Mouse (Mus musculus): Measurements from ENCODE around the gene Crebbp. TPM values are rescaled to one million over a fixed set of nuclear protein-coding genes. Genes with fewer than 3 reads are reported as not detected.

Gene Crebbp
- polyA plus RNA-seq, 1 experiment from 2014 or later, result 35.3 TPM

DNA sequence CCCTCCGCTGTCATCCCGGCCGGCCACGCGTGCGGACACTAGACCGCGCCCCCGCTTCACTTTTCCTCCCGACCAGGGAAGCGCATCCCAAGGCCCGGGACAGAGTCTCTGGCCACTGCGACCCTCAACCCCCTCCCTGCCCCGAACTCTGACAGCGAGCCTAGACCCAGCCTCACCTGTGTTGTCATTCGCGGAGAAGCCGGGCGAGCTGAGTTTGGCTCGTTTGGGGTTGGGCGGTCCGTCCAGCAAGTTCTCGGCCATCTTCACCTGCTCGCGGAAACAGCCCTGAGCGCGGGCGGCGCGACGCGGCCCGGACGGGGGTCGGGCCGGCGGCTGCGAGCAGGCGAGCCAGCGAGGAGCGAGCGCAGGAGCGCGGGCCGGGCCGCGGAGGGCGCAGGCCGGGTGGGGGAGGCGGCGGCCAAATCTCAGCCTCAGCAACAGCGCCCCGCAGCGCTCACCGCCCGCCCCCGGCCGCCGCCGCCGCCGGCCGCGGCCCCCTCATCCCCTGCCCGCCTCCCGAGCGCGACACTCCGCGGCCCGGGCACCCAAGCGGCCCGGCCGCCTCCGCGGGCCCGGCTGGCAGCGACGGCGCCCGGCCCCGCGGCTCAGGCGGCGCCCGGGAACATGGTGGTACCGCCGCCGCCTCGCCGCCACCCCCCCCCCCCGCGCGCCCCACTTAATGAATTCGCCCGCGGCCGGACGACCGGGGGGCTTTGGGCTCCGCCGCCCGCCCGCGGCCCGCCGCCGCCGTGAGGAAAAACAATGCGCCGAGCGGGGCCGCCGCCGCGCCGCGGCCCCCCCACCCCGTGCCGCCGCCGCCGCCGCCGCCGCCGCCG lies 616 bp downstream of the Crebbp start:
- Histone ChIP-seq H3K9ac (ENCODE audit: low read length) (peak overlapping the region; percentile 93), H3K27me3 (replicated peaks; ENCODE audit: control insufficient read depth, insufficient read depth, low read length) (no peaks in the 10 kb centered on the region), H3K4me1 (ENCODE audit: control insufficient read depth, insufficient read depth, low read length) (peaks cover 23% of the 10 kb centered on the region), H3K9me3 (replicated peaks; ENCODE audit: control insufficient read depth, low read length) (no peaks in the 10 kb centered on the region), H3K4me2 (ENCODE audit: low read length) (peak overlapping the region; percentile 71), H3K27ac (ENCODE audit: low read depth, low read length) (peak overlapping the region; percentile 100), H3K36me3 (ENCODE audit: control insufficient read depth, insufficient read depth, low read length) (no peaks in the 10 kb centered on the region), H3K4me3 (ENCODE audit: low read depth, low read length) (peak overlapping the region; percentile 98)
- ATAC-seq (peak; percentile 68), DNase-seq (ENCODE audit: low spot score) (peak; percentile 63)
- under 1% methylated on average over 43 of the region's 128 CpGs for WGBS

DNA sequence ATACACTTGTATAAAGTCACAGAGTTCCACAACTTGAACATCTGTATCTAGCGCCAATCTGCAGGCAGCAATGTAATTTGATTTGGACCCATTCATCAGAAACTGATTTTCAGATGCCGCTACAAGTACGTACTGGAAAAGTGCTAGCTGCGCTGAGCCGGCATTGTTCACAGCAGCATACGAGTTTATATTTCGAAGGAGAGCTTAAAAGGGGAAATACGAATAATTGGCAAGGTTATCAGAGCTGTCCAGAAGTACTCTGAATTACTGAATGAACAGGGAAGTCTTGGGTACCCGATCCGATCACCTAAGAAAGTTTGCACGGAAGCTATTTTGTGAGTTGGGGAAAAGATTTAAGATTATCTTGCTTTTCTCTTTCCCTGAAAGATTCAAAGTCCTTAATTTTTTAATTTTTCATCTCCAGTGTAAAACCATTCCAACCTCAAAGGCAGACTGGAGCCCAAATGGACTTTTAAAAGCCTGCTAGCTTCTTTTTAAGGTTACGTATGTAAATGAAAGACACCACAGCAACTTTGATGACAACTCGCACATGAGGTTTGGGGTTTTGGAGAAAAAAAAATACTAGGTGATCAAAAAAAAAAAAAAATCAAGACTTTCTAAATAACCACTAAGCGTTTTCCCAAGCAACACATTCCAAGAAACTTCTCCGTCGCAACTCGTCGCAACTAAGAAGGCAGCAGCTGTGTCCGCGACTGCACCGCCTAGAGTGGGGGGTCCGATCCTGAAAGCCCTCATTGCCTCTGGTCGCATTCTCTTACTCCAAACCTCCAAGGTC lies 1.4 kb downstream of the Crebbp start:
- peak overlapping the region; percentile 98 for H3K4me3 ChIP-seq (ENCODE audit: low read depth, low read length)
- ATAC-seq, result no peak
- no peaks in the 10 kb centered on the region for H3K36me3 ChIP-seq (ENCODE audit: control insufficient read depth, insufficient read depth, low read length)
- peak; percentile 23 for DNase-seq (ENCODE audit: low spot score)
- peak overlapping the region; percentile 100; the same call in 1 of the 2 replicates for H3K27ac ChIP-seq (ENCODE audit: low read depth, low read length)
- H3K4me1 ChIP-seq (ENCODE audit: control insufficient read depth, insufficient read depth, low read length), result peaks cover 23% of the 10 kb centered on the region
- peak overlapping the region; percentile 93 for H3K9ac ChIP-seq (ENCODE audit: low read length)
- H3K9me3 ChIP-seq (replicated peaks; ENCODE audit: control insufficient read depth, low read length), result no peaks in the 10 kb centered on the region
- H3K4me2 ChIP-seq (ENCODE audit: low read length), result peak overlapping the region; percentile 71
- H3K27me3 ChIP-seq (replicated peaks; ENCODE audit: control insufficient read depth, insufficient read depth, low read length), result no peaks in the 10 kb centered on the region
- WGBS, result 4% methylated on average over 23 of the region's 23 CpGs

DNA sequence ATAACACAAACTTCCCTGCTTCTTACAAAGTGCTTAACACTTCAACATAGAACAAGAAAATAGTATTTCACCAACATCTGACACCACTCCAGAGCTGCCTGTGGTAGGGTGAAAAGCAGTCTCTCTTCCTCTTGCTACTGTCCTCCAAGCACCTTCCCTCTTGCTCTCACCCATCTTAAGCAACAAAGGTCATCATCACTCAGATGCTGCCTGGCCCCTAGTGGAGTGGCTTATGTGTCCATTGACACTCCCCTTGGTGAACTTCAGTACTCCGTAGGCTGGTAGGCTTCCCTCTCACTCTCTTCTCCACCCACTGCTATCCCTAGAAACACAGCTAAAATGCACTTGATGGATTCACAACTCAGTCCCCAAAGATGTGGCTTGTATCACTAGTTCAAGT lies 3.5 kb downstream of the Crebbp start:
- no peak overlapping the region for H3K4me3 ChIP-seq (ENCODE audit: low read depth, low read length)
- H3K4me1 ChIP-seq (ENCODE audit: control insufficient read depth, insufficient read depth, low read length), result peaks cover 23% of the 10 kb centered on the region
- peak overlapping the region; percentile 26 for H3K4me2 ChIP-seq (ENCODE audit: low read length)
- WGBS, result 79% methylated on average over 1 of the region's 1 CpGs
- no peaks in the 10 kb centered on the region for H3K9me3 ChIP-seq (replicated peaks; ENCODE audit: control insufficient read depth, low read length)
- no peak overlapping the region for H3K27ac ChIP-seq (ENCODE audit: low read depth, low read length)
- DNase-seq (ENCODE audit: low spot score) (no peak), ATAC-seq (no peak)
- no peaks in the 10 kb centered on the region for H3K27me3 ChIP-seq (replicated peaks; ENCODE audit: control insufficient read depth, insufficient read depth, low read length)
- H3K36me3 ChIP-seq (ENCODE audit: control insufficient read depth, insufficient read depth, low read length), result no peaks in the 10 kb centered on the region
- no peak overlapping the region for H3K9ac ChIP-seq (ENCODE audit: low read length)

DNA sequence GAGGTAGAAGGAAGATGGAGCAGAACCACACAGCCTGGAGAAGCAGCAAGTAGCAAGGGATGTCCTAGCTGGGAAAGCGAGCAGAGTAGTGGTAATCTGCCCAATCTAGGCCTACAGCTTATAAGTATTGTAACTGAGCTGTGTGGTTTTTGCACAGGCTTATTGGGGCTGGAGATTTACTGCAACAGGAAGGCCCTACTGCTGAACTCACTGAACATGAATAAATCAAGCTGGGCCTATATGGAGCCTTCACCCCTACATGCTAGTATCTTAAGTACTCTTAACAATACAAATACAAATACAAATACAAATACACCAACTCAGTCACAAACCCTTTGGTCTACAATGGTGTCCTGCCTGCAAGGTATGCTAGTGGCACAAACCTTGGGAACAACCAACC lies 10.2 kb downstream of the Crebbp start:
- Histone ChIP-seq H3K4me3 (ENCODE audit: low read depth, low read length) (no peak overlapping the region), H3K4me1 (ENCODE audit: control insufficient read depth, insufficient read depth, low read length) (peaks cover 3% of the 10 kb centered on the region; the same call in 1 of the 2 replicates), H3K4me2 (ENCODE audit: low read length) (no peak overlapping the region), H3K36me3 (ENCODE audit: control insufficient read depth, insufficient read depth, low read length) (no peaks in the 10 kb centered on the region), H3K27ac (ENCODE audit: low read depth, low read length) (no peak overlapping the region), H3K9ac (ENCODE audit: low read length) (no peak overlapping the region), H3K9me3 (replicated peaks; ENCODE audit: control insufficient read depth, low read length) (no peaks in the 10 kb centered on the region), H3K27me3 (replicated peaks; ENCODE audit: control insufficient read depth, insufficient read depth, low read length) (no peaks in the 10 kb centered on the region)
- no peak for DNase-seq (ENCODE audit: low spot score)
- ATAC-seq, result no peak
- 96% methylated on average over 1 of the region's 1 CpGs for WGBS

DNA sequence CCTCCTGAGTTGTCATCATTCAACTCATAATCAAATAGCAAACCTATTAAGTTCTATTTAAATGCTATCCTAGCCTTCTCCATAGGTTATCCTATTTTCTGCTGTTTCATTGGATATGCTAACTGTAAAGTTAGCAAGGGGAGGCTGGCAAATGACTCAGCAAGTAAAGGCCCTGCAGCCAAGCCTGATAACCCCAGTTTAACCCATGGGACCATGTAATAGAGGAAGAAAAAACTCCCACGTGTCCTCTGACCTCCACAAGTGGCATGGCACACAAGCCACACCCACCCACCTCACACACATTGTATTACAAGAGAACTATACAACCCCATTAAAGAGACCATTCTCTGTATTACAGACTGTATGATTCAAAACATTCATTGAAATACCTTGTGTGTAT lies 13.8 kb downstream of the Crebbp start:
- peaks cover 3% of the 10 kb centered on the region; the same call in 1 of the 2 replicates for H3K4me1 ChIP-seq (ENCODE audit: control insufficient read depth, insufficient read depth, low read length)
- H3K4me2 ChIP-seq (ENCODE audit: low read length), result no peak overlapping the region
- WGBS, result 58% methylated on average over 1 of the region's 1 CpGs
- H3K9ac ChIP-seq (ENCODE audit: low read length), result no peak overlapping the region
- DNase-seq (ENCODE audit: low spot score) (no peak), ATAC-seq (no peak)
- H3K27ac ChIP-seq (ENCODE audit: low read depth, low read length), result no peak overlapping the region
- H3K4me3 ChIP-seq (ENCODE audit: low read depth, low read length), result no peak overlapping the region
- H3K9me3 ChIP-seq (replicated peaks; ENCODE audit: control insufficient read depth, low read length), result no peaks in the 10 kb centered on the region
- no peaks in the 10 kb centered on the region for H3K27me3 ChIP-seq (replicated peaks; ENCODE audit: control insufficient read depth, insufficient read depth, low read length)
- H3K36me3 ChIP-seq (ENCODE audit: control insufficient read depth, insufficient read depth, low read length), result no peaks in the 10 kb centered on the region

DNA sequence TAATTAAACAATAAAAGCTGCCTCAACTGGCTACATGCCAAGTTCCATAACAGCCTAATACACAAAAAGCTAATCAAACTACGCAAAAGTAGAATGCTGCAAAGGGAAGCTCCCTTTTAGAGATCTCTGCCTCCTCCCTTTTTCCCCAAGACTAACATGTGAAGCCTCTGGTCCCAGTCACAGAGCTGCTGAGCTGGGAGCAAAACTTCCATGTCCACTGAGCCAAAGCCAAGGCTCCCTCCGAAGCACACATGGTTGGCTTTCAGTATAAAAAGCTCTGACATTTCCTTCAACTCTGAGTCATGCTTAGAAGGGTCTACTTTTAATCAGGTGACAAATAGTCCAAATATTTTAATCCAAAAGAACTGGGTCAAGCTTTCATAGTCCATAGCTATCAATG lies 14.2 kb downstream of the Crebbp start:
- peak; percentile 4 for DNase-seq (ENCODE audit: low spot score)
- H3K4me2 ChIP-seq (ENCODE audit: low read length), result no peak overlapping the region
- no peaks in the 10 kb centered on the region for H3K36me3 ChIP-seq (ENCODE audit: control insufficient read depth, insufficient read depth, low read length)
- no peaks in the 10 kb centered on the region for H3K9me3 ChIP-seq (replicated peaks; ENCODE audit: control insufficient read depth, low read length)
- H3K4me1 ChIP-seq (ENCODE audit: control insufficient read depth, insufficient read depth, low read length), result peaks cover 3% of the 10 kb centered on the region; the same call in 1 of the 2 replicates
- no peak overlapping the region for H3K9ac ChIP-seq (ENCODE audit: low read length)
- no peak overlapping the region for H3K27ac ChIP-seq (ENCODE audit: low read depth, low read length)
- no peak for ATAC-seq
- H3K27me3 ChIP-seq (replicated peaks; ENCODE audit: control insufficient read depth, insufficient read depth, low read length), result no peaks in the 10 kb centered on the region
- H3K4me3 ChIP-seq (ENCODE audit: low read depth, low read length), result no peak overlapping the region
- WGBS, result 62% methylated on average over 2 of the region's 2 CpGs

DNA sequence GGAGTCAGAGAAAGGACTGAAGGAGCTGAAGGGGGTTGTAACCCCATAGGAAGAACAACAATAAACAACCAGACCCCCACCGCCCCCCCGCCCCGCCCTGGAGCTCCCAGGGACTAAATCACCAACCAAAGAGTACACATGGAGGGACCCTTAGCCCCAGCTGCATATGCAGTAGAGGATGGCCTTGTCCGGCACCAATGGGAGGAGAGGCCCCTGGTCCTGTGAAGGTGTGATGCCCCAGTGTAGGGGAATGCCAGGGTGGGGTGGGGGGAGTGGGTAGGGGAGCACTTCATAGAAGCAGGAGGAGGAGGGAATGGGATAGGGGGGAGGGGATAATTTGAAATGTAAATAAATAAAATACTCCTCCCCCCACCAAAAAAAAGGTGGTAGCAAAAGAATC lies 15.8 kb downstream of the Crebbp start:
- H3K4me1 ChIP-seq (ENCODE audit: control insufficient read depth, insufficient read depth, low read length), result peaks cover 3% of the 10 kb centered on the region; the same call in 1 of the 2 replicates
- no peak overlapping the region for H3K27ac ChIP-seq (ENCODE audit: low read depth, low read length)
- DNase-seq (ENCODE audit: low spot score), result no peak
- no peaks in the 10 kb centered on the region for H3K36me3 ChIP-seq (ENCODE audit: control insufficient read depth, insufficient read depth, low read length)
- H3K9me3 ChIP-seq (replicated peaks; ENCODE audit: control insufficient read depth, low read length), result no peaks in the 10 kb centered on the region
- no peak overlapping the region for H3K4me3 ChIP-seq (ENCODE audit: low read depth, low read length)
- no peak for ATAC-seq
- H3K4me2 ChIP-seq (ENCODE audit: low read length), result no peak overlapping the region
- 92% methylated on average over 4 of the region's 4 CpGs for WGBS
- no peaks in the 10 kb centered on the region for H3K27me3 ChIP-seq (replicated peaks; ENCODE audit: control insufficient read depth, insufficient read depth, low read length)
- H3K9ac ChIP-seq (ENCODE audit: low read length), result no peak overlapping the region

DNA sequence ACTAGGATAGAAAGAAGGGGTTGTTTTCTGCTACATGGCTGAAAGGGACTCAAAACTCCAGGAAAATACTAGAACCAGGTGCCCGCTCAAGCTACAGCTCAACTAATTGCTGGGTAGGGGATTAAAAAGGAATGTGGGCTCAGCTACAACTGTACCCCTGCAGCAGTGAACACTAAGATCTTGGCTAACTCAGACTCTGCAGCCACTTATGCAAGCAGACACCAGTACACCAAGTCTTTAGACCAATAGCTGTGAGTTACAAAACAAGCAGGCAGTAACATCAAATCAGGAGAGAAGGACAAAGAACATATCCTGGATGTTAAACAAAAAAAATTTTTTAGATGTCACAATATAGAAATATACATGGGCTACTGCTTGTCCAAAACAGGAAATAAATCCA lies 23.6 kb downstream of the Crebbp start:
- DNase-seq (ENCODE audit: low spot score) (no peak), ATAC-seq (no peak)
- no peaks in the 10 kb centered on the region for H3K36me3 ChIP-seq (ENCODE audit: control insufficient read depth, insufficient read depth, low read length)
- no peaks in the 10 kb centered on the region for H3K4me1 ChIP-seq (ENCODE audit: control insufficient read depth, insufficient read depth, low read length)
- 91% methylated on average over 1 of the region's 1 CpGs for WGBS
- no peaks in the 10 kb centered on the region for H3K9me3 ChIP-seq (replicated peaks; ENCODE audit: control insufficient read depth, low read length)
- H3K4me2 ChIP-seq (ENCODE audit: low read length), result no peak overlapping the region
- H3K9ac ChIP-seq (ENCODE audit: low read length), result no peak overlapping the region
- no peak overlapping the region for H3K4me3 ChIP-seq (ENCODE audit: low read depth, low read length)
- no peaks in the 10 kb centered on the region for H3K27me3 ChIP-seq (replicated peaks; ENCODE audit: control insufficient read depth, insufficient read depth, low read length)
- no peak overlapping the region for H3K27ac ChIP-seq (ENCODE audit: low read depth, low read length)

DNA sequence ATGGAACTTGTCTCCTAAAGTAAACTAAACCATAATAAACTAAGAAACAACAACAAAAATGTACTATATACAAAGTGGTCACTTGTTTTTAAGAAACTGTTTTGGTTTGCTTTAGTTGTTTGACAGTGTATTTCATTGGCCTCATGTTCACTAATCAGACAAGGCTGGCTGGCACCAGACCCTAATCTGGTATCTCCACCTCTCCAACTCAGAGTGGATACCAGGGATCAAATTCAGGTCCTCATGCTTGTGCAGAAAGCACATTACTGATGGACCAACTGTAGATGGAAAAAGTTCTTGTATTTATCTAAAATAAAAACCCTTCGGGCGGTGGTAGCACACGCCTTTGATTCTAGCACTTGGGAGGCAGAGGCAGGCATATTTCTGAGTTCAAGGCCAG lies 38.7 kb downstream of the Crebbp start:
- Histone ChIP-seq H3K4me1 (ENCODE audit: control insufficient read depth, insufficient read depth, low read length) (no peaks in the 10 kb centered on the region), H3K9me3 (replicated peaks; ENCODE audit: control insufficient read depth, low read length) (no peaks in the 10 kb centered on the region), H3K27me3 (replicated peaks; ENCODE audit: control insufficient read depth, insufficient read depth, low read length) (no peaks in the 10 kb centered on the region), H3K36me3 (ENCODE audit: control insufficient read depth, insufficient read depth, low read length) (peaks cover 21% of the 10 kb centered on the region), H3K4me3 (ENCODE audit: low read depth, low read length) (no peak overlapping the region), H3K4me2 (ENCODE audit: low read length) (no peak overlapping the region), H3K27ac (ENCODE audit: low read depth, low read length) (no peak overlapping the region), H3K9ac (ENCODE audit: low read length) (no peak overlapping the region)
- DNase-seq (ENCODE audit: low spot score) (no peak), ATAC-seq (no peak)
- 98% methylated on average over 3 of the region's 3 CpGs for whole genome bisulfite sequencing
